Mouse (Mus musculus): ENCODE measurements around the gene Prpf8.

Prpf8 gene

DNA sequence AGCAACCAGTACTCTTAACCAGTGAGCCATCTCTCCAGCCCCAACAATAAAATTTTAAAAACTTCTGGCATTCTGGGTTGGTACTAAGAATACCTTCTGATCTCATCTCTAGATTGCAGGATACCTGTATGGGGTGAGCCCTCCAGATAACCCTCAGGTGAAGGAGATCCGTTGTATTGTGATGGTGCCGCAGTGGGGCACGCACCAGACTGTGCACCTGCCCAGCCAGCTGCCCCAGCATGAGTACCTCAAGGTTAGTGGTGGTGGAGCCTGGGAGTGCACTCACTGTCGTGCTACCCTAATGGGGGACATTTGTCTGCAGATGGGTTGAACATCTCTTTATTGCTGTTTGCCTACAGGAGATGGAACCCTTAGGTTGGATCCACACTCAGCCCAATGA is 21.5 kb downstream of the Prpf8 start:
- DNase-seq (ENCODE audit: low spot score), result no peak

DNA sequence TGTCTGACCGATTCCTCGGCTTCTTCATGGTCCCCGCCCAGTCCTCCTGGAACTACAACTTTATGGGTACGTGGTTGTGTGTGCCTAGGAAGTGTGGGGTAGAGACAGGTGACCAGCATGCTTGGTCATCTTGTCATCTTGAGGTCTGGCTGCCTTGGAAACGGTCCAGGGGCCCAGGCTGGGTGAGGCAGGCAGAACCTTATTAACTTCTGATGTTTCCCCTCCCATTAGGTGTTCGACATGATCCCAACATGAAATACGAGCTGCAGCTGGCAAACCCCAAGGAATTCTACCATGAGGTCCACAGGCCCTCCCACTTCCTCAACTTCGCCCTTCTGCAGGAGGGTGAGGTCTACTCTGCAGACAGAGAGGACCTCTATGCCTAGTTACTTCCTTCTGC is 22.3 kb downstream of the Prpf8 start:
- DNase-seq (ENCODE audit: low spot score), result no peak

- peak; percentile 78 for DNase-seq (ENCODE audit: low spot score)
Measured at GRCm38 (mm10) chr11:75509741-75510626, 23.4 kb downstream of the Prpf8 start, which contains the start of gene Rilp. Gene Rilp (plus strand): TSS chr11:75510094.

DNA sequence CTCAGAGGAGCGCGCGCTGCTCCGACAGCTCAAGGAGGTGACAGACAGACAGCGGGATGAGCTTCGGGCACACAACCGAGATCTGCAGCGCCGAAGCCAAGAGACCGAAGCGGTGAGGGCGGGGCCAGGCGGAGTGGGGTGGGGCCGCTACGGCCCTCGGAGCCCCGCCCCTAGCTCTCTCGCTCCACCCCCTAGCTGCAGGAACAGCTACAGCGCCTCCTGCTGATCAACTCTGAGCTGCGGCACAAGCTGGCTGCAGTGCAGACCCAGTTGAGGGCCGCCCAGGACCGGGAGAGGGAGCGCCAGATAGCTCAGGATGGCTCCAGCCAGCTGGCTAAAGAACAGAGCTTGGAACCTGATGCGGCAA is 24.0 kb downstream of the Prpf8 start:
- DNase-seq (ENCODE audit: low spot score), result peak; percentile 97

GRCm38 (mm10) chr11:75511213-75511612 is 24.6 kb downstream of the Prpf8 start:
- no peak for DNase-seq (ENCODE audit: low spot score)

- no peak for DNase-seq (ENCODE audit: low spot score)
Measured at GRCm38 (mm10) chr11:75512301-75513018, 25.8 kb downstream of the Prpf8 start.

GRCm38 (mm10) chr11:75513336-75513735 is 26.7 kb downstream of the Prpf8 start, which contains the start of gene Scarf1:
Gene Scarf1 (plus strand): TSS chr11:75513540.
- no peak for DNase-seq (ENCODE audit: low spot score)

- no peak for DNase-seq (ENCODE audit: low spot score)
Measured at GRCm38 (mm10) chr11:75515186-75515585, 28.6 kb downstream of the Prpf8 start.

DNA sequence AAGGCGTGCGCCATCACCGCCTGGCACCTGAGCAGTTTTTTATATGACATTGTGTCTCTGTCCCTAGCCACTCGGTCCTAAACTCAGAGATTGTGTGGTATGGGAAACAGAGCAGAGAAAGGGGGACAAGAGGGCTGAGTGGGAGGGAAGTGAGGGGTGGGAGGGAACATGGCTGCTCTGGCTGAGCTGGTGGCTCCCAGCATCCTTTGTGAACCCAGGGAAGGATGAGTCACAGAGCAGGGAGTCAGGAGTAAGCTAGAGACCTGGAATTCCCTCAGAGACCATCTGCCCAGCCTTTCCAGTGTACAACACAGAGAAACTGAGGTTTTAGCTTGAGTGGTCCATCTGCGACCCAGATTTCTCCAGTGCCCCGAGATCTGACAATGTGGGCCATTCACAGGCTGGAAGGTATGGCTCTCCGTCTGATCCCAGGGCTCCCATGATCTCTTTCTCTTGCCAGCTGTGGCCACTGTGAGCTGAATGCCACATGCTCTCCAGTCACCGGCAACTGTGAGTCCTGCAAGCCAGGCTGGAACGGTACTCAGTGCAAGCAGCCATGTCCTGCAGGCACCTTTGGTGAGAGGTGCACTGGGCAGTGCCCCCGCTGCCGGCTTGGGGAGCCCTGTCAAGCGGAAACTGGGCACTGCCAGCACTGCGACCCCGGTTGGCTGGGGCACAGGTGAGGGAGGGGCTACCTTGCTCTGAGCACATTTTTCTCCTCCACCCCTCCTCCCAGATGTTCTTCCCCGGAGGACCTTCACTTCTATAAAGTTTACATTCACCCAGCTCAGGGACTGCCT is 33.4 kb downstream of the Prpf8 start:
- peak; percentile 21 for DNase-seq (ENCODE audit: low spot score)

DNA sequence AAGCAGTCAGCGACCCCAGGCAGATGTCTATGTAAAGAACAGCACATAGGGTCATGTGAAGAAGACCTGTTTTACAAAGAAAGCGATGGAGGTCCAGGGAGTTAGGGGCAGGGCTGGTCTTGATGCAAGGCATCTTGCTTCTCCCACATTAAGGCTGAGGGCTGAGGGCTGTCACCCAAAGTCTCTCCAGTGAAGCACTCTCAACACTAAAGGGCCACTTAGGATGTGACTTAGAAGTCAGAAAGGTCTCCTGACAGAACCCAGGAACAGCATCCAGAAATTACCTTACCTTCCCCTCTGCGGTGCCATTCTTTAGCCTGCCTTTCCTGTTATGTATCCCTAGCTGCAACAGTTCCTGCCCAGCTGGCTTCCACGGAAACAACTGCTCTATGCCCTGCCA is 35.0 kb downstream of the Prpf8 start:
- DNase-seq (ENCODE audit: low spot score), result no peak

- DNase-seq (ENCODE audit: low spot score), result no peak
Measured at GRCm38 (mm10) chr11:75522793-75523192, 36.2 kb downstream of the Prpf8 start.

- no peak for DNase-seq (ENCODE audit: low spot score)
Measured at GRCm38 (mm10) chr11:75525531-75526125, 39.0 kb downstream of the Prpf8 start.

DNA sequence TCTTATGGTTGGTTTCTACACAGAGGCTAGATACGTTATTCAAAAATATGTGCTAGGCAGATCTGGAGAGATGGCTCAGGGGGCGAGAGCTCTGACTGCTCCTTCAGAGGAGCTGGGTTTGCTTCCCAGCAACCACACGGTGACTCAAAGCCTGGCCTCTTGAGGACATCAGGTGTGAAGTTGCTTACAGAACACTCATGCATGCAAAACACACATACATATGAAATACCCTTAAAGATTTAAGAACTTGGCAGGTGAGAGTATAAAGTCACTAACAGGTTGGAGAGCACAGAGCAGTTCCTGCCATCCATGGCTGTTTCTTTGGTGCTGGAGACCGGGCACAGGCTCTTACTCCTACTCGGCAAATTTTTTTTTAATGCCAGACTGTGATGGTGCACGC is 40.3 kb downstream of the Prpf8 start:
- DNase-seq (ENCODE audit: low spot score), result no peak

DNA sequence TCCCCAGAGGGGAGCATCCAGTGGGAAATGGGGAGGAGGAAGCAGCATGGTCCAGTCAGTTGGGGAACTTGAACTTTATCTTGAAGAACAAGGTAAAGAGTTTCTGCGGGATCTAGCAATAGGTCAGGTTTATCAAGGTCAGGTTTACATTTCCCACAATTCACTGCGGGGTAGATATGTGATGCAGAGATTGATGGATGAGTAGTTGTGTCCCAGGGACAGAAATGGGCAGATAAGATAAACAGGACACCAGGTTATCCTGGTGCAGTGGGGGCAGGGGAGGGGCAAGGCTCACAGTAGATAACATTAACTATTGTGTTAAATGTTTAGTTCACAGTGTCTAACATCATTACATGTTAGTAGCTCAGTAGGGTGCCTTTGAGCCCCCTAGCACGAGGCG is 43.2 kb downstream of the Prpf8 start:
- DNase-seq (ENCODE audit: low spot score), result no peak

- DNase-seq (ENCODE audit: low spot score), result peak; percentile 97
Measured at GRCm38 (mm10) chr11:75530325-75530724, 43.7 kb downstream of the Prpf8 start.

GRCm38 (mm10) chr11:75530845-75531373 is 44.3 kb downstream of the Prpf8 start:
- peak; percentile 51 for DNase-seq (ENCODE audit: low spot score)

GRCm38 (mm10) chr11:75531469-75532242 is 45.0 kb downstream of the Prpf8 start, which contains the start of gene Slc43a2:
Gene Slc43a2 (plus strand): TSS chr11:75531694.
- DNase-seq (ENCODE audit: low spot score), result peak; percentile 97

GRCm38 (mm10) chr11:75532340-75533277 is 46.0 kb downstream of the Prpf8 start:
- peak; percentile 23 for DNase-seq (ENCODE audit: low spot score)

GRCm38 (mm10) chr11:75533314-75534015 is 46.8 kb downstream of the Prpf8 start:
- no peak for DNase-seq (ENCODE audit: low spot score)
